Mouse (Mus musculus) liver, embryonic 16.5 days (tissue): ENCODE results near the gene 1700029I15Rik. TPM values are rescaled to one million over a fixed set of nuclear protein-coding genes. Genes with fewer than 3 reads are reported as not detected.
"Not testable (repeated sequence)": the region's sequence is repeated elsewhere in the genome, so short reads cannot be mapped to it uniquely, and the experiment has no call there.

ENCODE experiments used
- ATAC-seq: fragments of 200-750 bp; cut with Nextera tagmentation; 2 replicates; pipeline ENCODE4 v1.8.0; 2017; ENCODE audit warnings: low read depth, mild to moderate bottlenecking, moderate number of reproducible peaks, moderate library complexity
- H3K27ac ChIP-seq: fragments of 300-500 bp; sonication (generic); 2 replicates; pipeline ENCODE4 v1.5.1; 2014; ENCODE audit warnings: mild to moderate bottlenecking, low read length
- H3K27me3 ChIP-seq: fragments of 300-500 bp; sonication (generic); 2 replicates; pipeline ENCODE4 v1.6.1; 2014; ENCODE audit warnings: low read depth, low read length, mixed read lengths; ENCODE audit not compliant: control insufficient read depth, insufficient read depth
- H3K36me3 ChIP-seq: fragments of 300-500 bp; sonication (generic); 2 replicates; pipeline ENCODE4 v1.6.1; 2014; ENCODE audit warnings: mild to moderate bottlenecking; ENCODE audit not compliant: control insufficient read depth, insufficient read depth
- H3K4me1 ChIP-seq: fragments of 300-500 bp; sonication (generic); 2 replicates; pipeline ENCODE4 v1.6.1; 2014; ENCODE audit warnings: low read depth, low read length, mixed read lengths; ENCODE audit not compliant: control insufficient read depth
- H3K4me2 ChIP-seq: fragments of 300-500 bp; sonication (generic); 2 replicates; pipeline ENCODE4 v1.6.1; 2014; ENCODE audit warnings: low read depth, low read length, mixed read lengths
- H3K4me3 ChIP-seq: fragments of 300-500 bp; sonication (generic); 2 replicates; pipeline ENCODE4 v1.5.1; 2014; ENCODE audit warnings: low read depth, mild to moderate bottlenecking, low read length
- H3K9ac ChIP-seq: fragments of 300-500 bp; sonication (generic); 2 replicates; pipeline ENCODE4 v1.6.1; 2014; ENCODE audit warnings: low read depth, low read length
- H3K9me3 ChIP-seq: fragments of 300-500 bp; sonication (generic); replicated peaks from 2 replicates; pipeline ENCODE4 v1.6.1; 2016; ENCODE audit warnings: low read length; ENCODE audit not compliant: control insufficient read depth
- WGBS: fragments of 180-500 bp; shearing (Covaris S2); extraction: QIAGEN DNeasy Blood & Tissue Kit; methylation state at CpG from one replicate; pipeline ENCODE4 v1.1.7; 2014; ENCODE audit not compliant: insufficient replicate concordance; 5-methylcytosine and 5-hydroxymethylcytosine counted together
- polyA plus RNA-seq: library from polyadenylated mRNA; unstranded; fragments of >200 nt; fragmentation: Nextera tagmentation; extraction: Ambion mirVana; gene quantifications from 2 replicates; pipeline ENCODE4 v1.2.1, GENCODE M21; 2015

1700029I15Rik gene
- polyA plus RNA-seq, 1 experiment from 2014 or later: 1.5 TPM

GRCm38 (mm10) chr2:92395535-92395934, 13.2 kb downstream of the 1700029I15Rik start:
- Histone ChIP-seq H3K9me3 (no peaks in the 10 kb centered on the region), H3K4me1 (peaks cover under 1% of the 10 kb centered on the region), H3K4me2 (no peak overlapping the region), H3K36me3 (no peaks in the 10 kb centered on the region), H3K27me3 (peaks cover 39% of the 10 kb centered on the region), H3K9ac (no peak overlapping the region), H3K4me3 (no peak overlapping the region), H3K27ac (no peak overlapping the region)
- no peak for ATAC-seq
- WGBS: 63% methylated on average over 3 of the region's 3 CpGs

GRCm38 (mm10) chr2:92397436-92397835, 15.1 kb downstream of the 1700029I15Rik start:
- Histone ChIP-seq H3K27me3 (peaks cover 32% of the 10 kb centered on the region), H3K9me3 (no peaks in the 10 kb centered on the region), H3K9ac (no peak overlapping the region), H3K4me1 (no peaks in the 10 kb centered on the region; the same call in 1 of the 2 replicates), H3K27ac (no peak overlapping the region), H3K4me2 (no peak overlapping the region), H3K4me3 (no peak overlapping the region), H3K36me3 (no peaks in the 10 kb centered on the region)
- WGBS: 61% methylated on average over 1 of the region's 1 CpGs
- ATAC-seq: no peak

- H3K9me3 ChIP-seq, H3K4me2 ChIP-seq, H3K27ac ChIP-seq, H3K36me3 ChIP-seq, H3K4me3 ChIP-seq, H3K9ac ChIP-seq, H3K4me1 ChIP-seq, ATAC-seq: not testable (repeated sequence)
- peaks cover 16% of the 10 kb centered on the region for H3K27me3 ChIP-seq
- WGBS: 71% methylated on average over 4 of the region's 4 CpGs
Measured at GRCm38 (mm10) chr2:92399877-92400276, 17.5 kb downstream of the 1700029I15Rik start.

GRCm38 (mm10) chr2:92400682-92401081, 18.3 kb downstream of the 1700029I15Rik start:
- peak overlapping the region; percentile 65 for H3K4me2 ChIP-seq
- peaks cover 16% of the 10 kb centered on the region for H3K27me3 ChIP-seq
- WGBS: 6% methylated on average over 22 of the region's 22 CpGs
- peak overlapping the region; percentile 53 for H3K4me3 ChIP-seq
- H3K27ac ChIP-seq: no peak overlapping the region
- H3K9ac ChIP-seq: no peak overlapping the region
- no peaks in the 10 kb centered on the region for H3K9me3 ChIP-seq
- ATAC-seq: no peak
- H3K36me3 ChIP-seq: peaks cover 6% of the 10 kb centered on the region
- no peaks in the 10 kb centered on the region; the same call in 1 of the 2 replicates for H3K4me1 ChIP-seq

DNA sequence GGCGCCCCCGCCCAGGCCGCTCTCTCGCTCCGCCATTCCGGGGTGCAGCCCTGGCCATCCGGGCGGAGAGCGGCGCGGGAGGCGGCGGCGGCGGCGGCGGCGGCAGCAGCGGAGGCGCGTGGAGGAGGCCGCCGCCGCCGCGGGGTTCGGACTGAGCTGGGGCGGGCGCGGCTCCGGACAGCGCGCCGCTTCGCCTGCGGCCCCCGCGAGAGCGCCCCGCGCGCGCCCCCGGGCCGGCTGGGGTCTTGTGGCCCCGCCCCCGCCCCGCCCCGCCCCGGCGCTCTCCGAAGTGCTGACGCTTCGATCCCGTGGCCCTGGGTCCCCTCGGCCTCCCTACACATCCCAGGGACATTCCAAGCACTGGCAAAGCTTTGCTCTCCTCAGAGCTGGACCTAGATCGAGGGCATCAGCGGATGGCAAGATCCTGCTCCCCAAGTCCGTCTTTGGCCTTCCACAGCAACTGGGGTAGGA, 18.8 kb downstream of the 1700029I15Rik start, which contains the start of gene Mapk8ip1:
Gene Mapk8ip1, minus strand, starts transcription at position 173 of the 471 bp plus-strand sequence.
- Histone ChIP-seq H3K4me1 (no peaks in the 10 kb centered on the region; the same call in 1 of the 2 replicates), H3K27me3 (peaks cover 16% of the 10 kb centered on the region), H3K9me3 (no peaks in the 10 kb centered on the region), H3K9ac (no peak within 1 kb of the TSS), H3K4me3 (peak within 1 kb of the TSS; percentile 53), H3K4me2 (peak within 1 kb of the TSS; percentile 65), H3K27ac (no peak within 1 kb of the TSS), H3K36me3 (peaks cover 6% of the 10 kb centered on the region)
- peak; percentile 61 for ATAC-seq
- WGBS: 3% methylated on average over 49 of the region's 59 CpGs

DNA sequence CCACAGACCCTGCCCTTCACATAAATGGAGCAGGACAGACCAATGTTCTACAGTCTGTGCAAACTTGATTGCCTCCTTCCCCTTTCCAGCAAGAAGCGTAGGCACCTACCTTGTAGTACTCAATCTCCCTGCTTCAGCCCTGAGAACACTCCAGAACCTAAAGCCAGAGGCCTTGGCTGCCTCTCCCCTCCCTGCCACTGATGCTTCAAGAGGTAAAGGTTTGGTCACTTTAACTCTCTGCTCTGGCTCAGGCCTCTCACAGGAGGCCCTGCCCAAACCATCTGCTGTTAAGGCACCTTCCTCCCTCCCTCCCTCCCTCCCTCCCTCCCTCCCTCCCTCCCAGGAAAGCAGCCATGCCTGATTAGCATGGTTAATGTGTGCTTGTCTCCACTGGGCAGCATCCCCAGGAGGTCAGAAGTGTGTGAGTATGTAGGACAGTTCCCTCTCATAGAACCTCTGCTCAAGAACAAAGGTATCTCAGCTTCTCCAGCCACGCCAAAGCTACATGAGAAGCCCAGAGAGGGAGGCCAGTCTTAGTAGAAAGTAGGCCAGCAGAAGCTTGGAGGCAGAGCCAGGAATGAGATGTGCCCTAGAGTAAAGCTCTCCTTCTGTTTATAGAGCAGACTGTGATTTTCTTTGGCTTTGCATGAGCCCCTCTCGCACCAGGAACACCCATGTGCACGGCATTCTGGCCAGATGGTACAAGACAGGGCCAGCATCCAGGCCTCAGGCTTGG, 20.4 kb downstream of the 1700029I15Rik start:
- Histone ChIP-seq H3K9ac (no peak overlapping the region), H3K9me3 (no peaks in the 10 kb centered on the region), H3K36me3 (peaks cover 6% of the 10 kb centered on the region), H3K4me2 (no peak overlapping the region), H3K27me3 (peaks cover 16% of the 10 kb centered on the region), H3K4me3 (no peak overlapping the region), H3K27ac (no peak overlapping the region), H3K4me1 (no peaks in the 10 kb centered on the region; the same call in 1 of the 2 replicates)
- ATAC-seq: no peak
- 73% methylated on average over 4 of the region's 4 CpGs for WGBS

DNA sequence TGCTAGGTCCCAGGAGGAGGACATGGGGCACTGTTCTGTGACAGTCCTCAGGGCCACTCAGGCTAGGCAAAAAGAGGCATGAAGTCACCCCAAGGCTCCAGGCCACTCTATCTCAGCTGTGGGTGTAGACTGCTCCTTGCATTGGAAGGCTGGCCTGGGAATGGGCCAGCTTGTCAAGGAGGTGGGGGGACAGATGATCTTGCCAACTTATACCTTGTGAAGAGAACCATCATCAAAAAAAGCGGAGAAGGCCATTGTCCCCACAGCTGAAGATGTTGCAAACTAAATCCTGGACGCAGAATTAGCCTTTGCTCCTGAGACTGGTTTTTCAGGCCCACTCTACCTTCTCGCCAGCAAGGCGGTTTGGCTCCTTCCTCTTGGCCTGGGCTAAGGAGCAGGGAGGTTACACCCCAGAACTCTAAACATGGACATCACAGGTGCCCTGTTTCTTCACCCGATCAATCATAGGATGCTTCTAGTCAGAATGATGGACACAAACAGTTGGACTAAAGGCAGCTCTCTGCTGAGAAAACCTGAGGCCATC, 21.5 kb downstream of the 1700029I15Rik start:
- 76% methylated on average over 5 of the region's 5 CpGs for WGBS
- peaks cover 16% of the 10 kb centered on the region for H3K27me3 ChIP-seq
- no peak overlapping the region for H3K4me2 ChIP-seq
- no peaks in the 10 kb centered on the region for H3K9me3 ChIP-seq
- H3K4me1 ChIP-seq: no peaks in the 10 kb centered on the region; the same call in 1 of the 2 replicates
- no peak overlapping the region for H3K27ac ChIP-seq
- H3K9ac ChIP-seq: no peak overlapping the region
- no peak for ATAC-seq
- no peak overlapping the region for H3K4me3 ChIP-seq
- H3K36me3 ChIP-seq: peaks cover 11% of the 10 kb centered on the region

- no peak overlapping the region for H3K27ac ChIP-seq
- no peak overlapping the region for H3K9ac ChIP-seq
- no peak overlapping the region for H3K4me2 ChIP-seq
- peaks cover 16% of the 10 kb centered on the region for H3K27me3 ChIP-seq
- H3K9me3 ChIP-seq: no peaks in the 10 kb centered on the region
- peaks cover 19% of the 10 kb centered on the region for H3K36me3 ChIP-seq
- H3K4me3 ChIP-seq: no peak overlapping the region
- WGBS: 77% methylated on average over 6 of the region's 6 CpGs
- ATAC-seq: no peak
- no peaks in the 10 kb centered on the region; the same call in 1 of the 2 replicates for H3K4me1 ChIP-seq
Measured at GRCm38 (mm10) chr2:92404737-92405136, 22.4 kb downstream of the 1700029I15Rik start.

- Histone ChIP-seq H3K9me3 (no peaks in the 10 kb centered on the region), H3K4me2 (no peak overlapping the region), H3K4me1 (no peaks in the 10 kb centered on the region; the same call in 1 of the 2 replicates), H3K36me3 (peaks cover 19% of the 10 kb centered on the region), H3K27me3 (peaks cover 10% of the 10 kb centered on the region), H3K9ac (no peak overlapping the region), H3K27ac (no peak overlapping the region), H3K4me3 (no peak overlapping the region)
- 80% methylated on average over 7 of the region's 7 CpGs for WGBS
- no peak for ATAC-seq
Measured at GRCm38 (mm10) chr2:92405687-92406086, 23.3 kb downstream of the 1700029I15Rik start.
